Mouse (Mus musculus): ENCODE measurements at regions not wholly inside any gene's neighbourhood (a gene's known extent, or its start where the extent isn't known, plus 50 kb on each side); places are given as distances from the start of the nearest gene placed in this dataset.

- TF ChIP-seq FLI1 (IDR thresholded peaks at IDR 0.05; ENCODE audit: low read length) (no peak), GATA1 (IDR thresholded peaks at IDR 0.05; ENCODE audit: borderline replicate concordance, low read length) (no peak)
These were observed 933.1 kb upstream of the Lcorl start for GRCm38 (mm10) chr5:46790536-46790935.

Measured in megakaryocyte, embryonic 14.5 days (primary cell).